ENCODE assay signal across 8 mouse cellular contexts in genomic region chr11:117974327-117975125, GRCm38 (mm10). TPM values are rescaled to one million over a fixed set of nuclear protein-coding genes. Genes with fewer than 3 reads are reported as not detected.
DNase-seq lines count a peak whose midpoint lies in the region; ATAC-seq lines count a peak whose summit lies in the region.

No protein-coding gene starts in this region.

- peak overlapping the region; percentile 88; the same call in 1 of the 2 replicates for H3K27ac ChIP-seq in kidney, embryonic 16.5 days (ENCODE audit: low read length)
- peak overlapping the region; percentile 80; the same call in 1 of the 2 replicates for H3K27ac ChIP-seq in embryonic facial prominence, embryonic 13.5 days

- ATAC-seq in kidney, embryonic 16.5 days (ENCODE audit: low FRiP score, low TSS enrichment) = no peak
- no peak for ATAC-seq in embryonic facial prominence, embryonic 13.5 days (ENCODE audit: insufficient number of reproducible peaks, insufficient read depth, low FRiP score, low TSS enrichment, low read depth)
- ATAC-seq in megakaryocyte-erythroid progenitor cell, adult 5-6 weeks (replicated peaks; ENCODE audit: low FRiP score, low TSS enrichment, poor library complexity, severe bottlenecking) = 0 out of 2 replicates have a peak, but pooled peaks have one; percentile 20

- no peaks in the 10 kb centered on the region for H3K36me3 ChIP-seq in kidney, embryonic 16.5 days (ENCODE audit: insufficient read depth, low read length)
- H3K36me3 ChIP-seq in embryonic facial prominence, embryonic 13.5 days = no peaks in the 10 kb centered on the region

- DNase-seq in kidney, postnatal 25 days = no peak
- peak; percentile 39 for DNase-seq in MN1 (ENCODE audit: low spot score)
- DNase-seq in layer of hippocampus, adult 9-10 months (ENCODE audit: low spot score) = no peak
- DNase-seq in urinary bladder, postnatal 25 days (ENCODE audit: low spot score) = no peak
- no peak for DNase-seq in left cerebral cortex, postnatal 36 days (ENCODE audit: low spot score in 2 of 2)

- no peak overlapping the region for H3K4me2 ChIP-seq in kidney, embryonic 16.5 days (replicated peaks; ENCODE audit: low read depth, low read length)
- no peak overlapping the region for H3K4me2 ChIP-seq in embryonic facial prominence, embryonic 13.5 days

- H3K9ac ChIP-seq in kidney, embryonic 16.5 days (replicated peaks; ENCODE audit: low read length) = no peak overlapping the region
- H3K9ac ChIP-seq in embryonic facial prominence, embryonic 13.5 days = no peak overlapping the region

- intact Hi-C loops in left cerebral cortex, postnatal 36 days (cut with DNase I) = loop anchor here (5.0 kb wide), 1 partner anchor 123 kb away; no protein-coding TSS in a partner anchor

- H3K4me3 ChIP-seq in kidney, embryonic 16.5 days (ENCODE audit: low read length) = no peak overlapping the region
- no peak overlapping the region for H3K4me3 ChIP-seq in embryonic facial prominence, embryonic 13.5 days

- H3K27me3 ChIP-seq in kidney, embryonic 16.5 days (ENCODE audit: insufficient read depth, low read length) = no peaks in the 10 kb centered on the region
- H3K27me3 ChIP-seq in embryonic facial prominence, embryonic 13.5 days = 0 out of 2 replicates have a peak, but pooled peaks cover 5% of the 10 kb centered on the region

- peaks cover 44% of the 10 kb centered on the region for H3K4me1 ChIP-seq in kidney, embryonic 16.5 days (ENCODE audit: insufficient read depth, low read length)
- peaks cover 40% of the 10 kb centered on the region for H3K4me1 ChIP-seq in embryonic facial prominence, embryonic 13.5 days

- H3K9me3 ChIP-seq in kidney, embryonic 16.5 days (ENCODE audit: low read length) = no peaks in the 10 kb centered on the region
- H3K9me3 ChIP-seq in embryonic facial prominence, embryonic 13.5 days = no peaks in the 10 kb centered on the region

- whole genome bisulfite sequencing in kidney, embryonic 16.5 days = 52% methylated on average over 14 of the region's 14 CpGs
- WGBS in embryonic facial prominence, embryonic 13.5 days = 31% methylated on average over 14 of the region's 14 CpGs

RNA-seq across cellular contexts. Expression of gene Socs3, which starts 4.7 kb away (rescaled TPM):
- polyA plus RNA-seq in kidney, embryonic 16.5 days (2015; fragmentation: Nextera tagmentation; extraction: Ambion mirVana) = 14.6 and 15.9 TPM in 2 replicates
- 12.7 and 15.0 TPM in 2 replicates for polyA plus RNA-seq in embryonic facial prominence, embryonic 13.5 days (2015; fragmentation: Nextera tagmentation; extraction: Ambion mirVana)
- not detected in 2 replicates for total RNA-seq in megakaryocyte-erythroid progenitor cell, adult 5-6 weeks (2014; fragmentation: Nextera tagmentation)
- total RNA-seq in megakaryocyte-erythroid progenitor cell, adult 5-6 weeks (2017) = 2.0 and 3.5 TPM in 2 replicates
- 1 to 10 TPM; 2.8 to 5.0 TPM for total RNA-seq in left cerebral cortex, postnatal 36 days (2021)

RNA-seq across cellular contexts. Expression of gene Pgs1, which starts 11.6 kb away (rescaled TPM):
- polyA plus RNA-seq in kidney, embryonic 16.5 days (2015; fragmentation: Nextera tagmentation; extraction: Ambion mirVana) = 37.5 and 41.8 TPM in 2 replicates
- polyA plus RNA-seq in embryonic facial prominence, embryonic 13.5 days (2015; fragmentation: Nextera tagmentation; extraction: Ambion mirVana) = 37.4 and 39.5 TPM in 2 replicates
- 20.5 and 27.5 TPM in 2 replicates for total RNA-seq in megakaryocyte-erythroid progenitor cell, adult 5-6 weeks (2014; fragmentation: Nextera tagmentation)
- 5.6 and 6.4 TPM in 2 replicates for total RNA-seq in megakaryocyte-erythroid progenitor cell, adult 5-6 weeks (2017)
- 10 to 100 TPM; 82.8 to 86.3 TPM for total RNA-seq in left cerebral cortex, postnatal 36 days (2021)
